Mouse (Mus musculus) myocyte (in vitro differentiated cells): Measurements from ENCODE around the gene Etv6. TPM values are rescaled to one million over a fixed set of nuclear protein-coding genes. Genes with fewer than 3 reads are reported as not detected.
"Not testable (repeated sequence)": the region's sequence is repeated elsewhere in the genome, so short reads cannot be mapped to it uniquely, and the experiment has no call there.

Experiments
- H3K27me3 ChIP-seq: one replicate; pipeline ENCODE4 v1.6.1; 2011; ENCODE audit not compliant: control insufficient read depth, insufficient read depth, insufficient read length
- H3K36me3 ChIP-seq: one replicate; pipeline ENCODE4 v1.6.1; 2011; ENCODE audit not compliant: control insufficient read depth, insufficient read depth
- H3K4me2 ChIP-seq: one replicate; pipeline ENCODE4 v1.6.1; 2011; ENCODE audit warnings: low read depth, control low read depth
- H3K4me3 ChIP-seq: one replicate; pipeline ENCODE4 v1.5.1; 2011; ENCODE audit warnings: mild to moderate bottlenecking, control low read depth, moderate library complexity
- H3K79me2 ChIP-seq: one replicate; pipeline ENCODE4 v1.6.1; 2011; ENCODE audit not compliant: control insufficient read depth, insufficient read depth
- H3ac ChIP-seq: one replicate; pipeline ENCODE4 v1.6.1; 2011; ENCODE audit not compliant: control insufficient read depth, insufficient read length
- CEBPB ChIP-seq: IDR thresholded peaks from 2 replicates; pipeline ENCODE4 v1.6.1; 2011; ENCODE audit warnings: mild to moderate bottlenecking, moderate library complexity; ENCODE audit not compliant: poor library complexity, insufficient read depth, severe bottlenecking
- E2F4 ChIP-seq: IDR thresholded peaks from one replicate; pipeline ENCODE4 v1.6.1; 2011; ENCODE audit warnings: mild to moderate bottlenecking, control low read depth, moderate library complexity; ENCODE audit not compliant: insufficient read depth
- MAX ChIP-seq: IDR thresholded peaks from one replicate; pipeline ENCODE4 v1.6.1; 2011; ENCODE audit warnings: low read depth, mild to moderate bottlenecking, control low read depth
- MYOD1 ChIP-seq, 3 experiments: IDR thresholded peaks; one replicate each; pipeline ENCODE4 v1.6.1; 2011; ENCODE audit warnings: control low read depth in 2 of 3, low read depth in 2 of 3, mild to moderate bottlenecking in 2 of 3, moderate library complexity in 1 of 3; ENCODE audit not compliant: insufficient read length in 2 of 3, control insufficient read depth in 1 of 3
- MYOG ChIP-seq, 3 experiments: IDR thresholded peaks; one replicate each; pipeline ENCODE4 v1.6.1; 2011; ENCODE audit warnings: control low read depth in 2 of 3, low read depth in 2 of 3, mild to moderate bottlenecking in 2 of 3; ENCODE audit not compliant: insufficient read length in 2 of 3, control insufficient read depth in 1 of 3, insufficient read depth in 1 of 3
- POLR2A ChIP-seq: IDR thresholded peaks from one replicate; pipeline ENCODE4 v1.6.1; 2011; ENCODE audit warnings: low read depth, mild to moderate bottlenecking, control low read depth, moderate library complexity; ENCODE audit not compliant: insufficient read length
- POLR2AphosphoS2 ChIP-seq: IDR thresholded peaks from one replicate; pipeline ENCODE4 v1.6.1; 2011; ENCODE audit warnings: low read depth, control low read depth; ENCODE audit not compliant: insufficient read length
- REST ChIP-seq: IDR thresholded peaks from one replicate; pipeline ENCODE4 v1.6.1; 2011; ENCODE audit warnings: mild to moderate bottlenecking, control low read depth, moderate library complexity; ENCODE audit not compliant: insufficient read depth, insufficient read length
- SRF ChIP-seq: IDR thresholded peaks from one replicate; pipeline ENCODE4 v1.6.1; 2011; ENCODE audit warnings: low read depth; ENCODE audit not compliant: control insufficient read depth, insufficient read length
- TCF12 ChIP-seq: IDR thresholded peaks from one replicate; pipeline ENCODE4 v1.6.1; 2011; ENCODE audit warnings: mild to moderate bottlenecking, control low read depth; ENCODE audit not compliant: poor library complexity, insufficient read depth, severe bottlenecking
- TCF3 ChIP-seq: IDR thresholded peaks from one replicate; pipeline ENCODE4 v1.6.1; 2011; ENCODE audit warnings: low read depth, control low read depth; ENCODE audit not compliant: insufficient read length
- USF1 ChIP-seq: IDR thresholded peaks from one replicate; pipeline ENCODE4 v1.6.1; 2011; ENCODE audit warnings: low read depth, mild to moderate bottlenecking, control low read depth, moderate library complexity
- polyA plus RNA-seq: library from polyadenylated mRNA; unstranded; fragments of >200 nt; fragmentation: generic; extraction: Trizol; gene quantifications from one replicate; pipeline ENCODE4 v1.2.1, GENCODE M21; 2012; ENCODE audit warnings: missing spikeins

The Etv6 gene
- polyA plus RNA-seq, 1 experiment = 6.8 TPM

- Histone ChIP-seq H3K79me2 (no peaks in the 10 kb centered on the region), H3K36me3 (no peaks in the 10 kb centered on the region), H3K4me2 (no peak overlapping the region), H3K27me3 (no peaks in the 10 kb centered on the region), H3K4me3 (no peak overlapping the region), H3ac (no peak overlapping the region)
- TF ChIP-seq SRF (no peak), POLR2A (no peak)
Observed at GRCm38 (mm10) chr6:133997935-133998334, 37.6 kb upstream of the Etv6 start.

GRCm38 (mm10) chr6:134014488-134015110 lies 20.9 kb upstream of the Etv6 start:
- not testable (repeated sequence) for H3K4me2 ChIP-seq, H3K27me3 ChIP-seq, H3K4me3 ChIP-seq, H3ac ChIP-seq, H3K79me2 ChIP-seq, H3K36me3 ChIP-seq

- Histone ChIP-seq H3ac (no peak overlapping the region), H3K79me2 (no peaks in the 10 kb centered on the region), H3K27me3 (no peaks in the 10 kb centered on the region), H3K4me3 (no peak overlapping the region), H3K4me2 (no peak overlapping the region), H3K36me3 (no peaks in the 10 kb centered on the region)
- no peak for TF ChIP-seq E2F4
- TF ChIP-seq SRF = no peak
- TF ChIP-seq CEBPB = 0 out of 2 replicates have a peak, but pooled peaks have one; percentile 19
- no peak for TF ChIP-seq USF1
Observed at GRCm38 (mm10) chr6:134018807-134019206, 16.7 kb upstream of the Etv6 start.

- Histone ChIP-seq H3K4me3 (no peak overlapping the region), H3ac (no peak overlapping the region), H3K79me2 (no peaks in the 10 kb centered on the region), H3K27me3 (no peaks in the 10 kb centered on the region), H3K4me2 (no peak overlapping the region), H3K36me3 (no peaks in the 10 kb centered on the region)
- no peak for TF ChIP-seq CEBPB
- TF ChIP-seq REST = no peak
- TF ChIP-seq SRF = no peak
- no peak for TF ChIP-seq POLR2AphosphoS2
- TF ChIP-seq E2F4 = no peak
- no peak for TF ChIP-seq TCF12
- no peak for TF ChIP-seq TCF3
- TF ChIP-seq MYOD1 (IDR thresholded peaks at IDR 0.05; ENCODE audit: control insufficient read depth in 1 of 3, insufficient read length in 2 of 3, low read depth in 2 of 3) = no peak
- TF ChIP-seq POLR2A = no peak
- no peak for TF ChIP-seq USF1
- no peak for TF ChIP-seq MAX
- no peak for TF ChIP-seq MYOG (IDR thresholded peaks at IDR 0.05; ENCODE audit: control insufficient read depth in 1 of 3, insufficient read depth in 1 of 3, insufficient read length in 2 of 3, low read depth in 2 of 3)
Observed at GRCm38 (mm10) chr6:134020821-134021220, 14.7 kb upstream of the Etv6 start.

GRCm38 (mm10) chr6:134026264-134026663 lies 9.2 kb upstream of the Etv6 start:
- H3K4me2 ChIP-seq = no peak overlapping the region
- no peaks in the 10 kb centered on the region for H3K79me2 ChIP-seq
- TF ChIP-seq MYOD1 (IDR thresholded peaks at IDR 0.05; ENCODE audit: control insufficient read depth in 1 of 3, insufficient read length in 2 of 3, low read depth in 2 of 3) (no peak), CEBPB (no peak), MYOG (IDR thresholded peaks at IDR 0.05; ENCODE audit: control insufficient read depth in 1 of 3, insufficient read depth in 1 of 3, insufficient read length in 2 of 3, low read depth in 2 of 3) (no peak), E2F4 (no peak), POLR2AphosphoS2 (no peak), MAX (no peak), TCF3 (no peak), USF1 (no peak)
- H3K27me3 ChIP-seq = no peaks in the 10 kb centered on the region
- H3K36me3 ChIP-seq = no peaks in the 10 kb centered on the region
- H3K4me3 ChIP-seq = no peak overlapping the region
- no peak overlapping the region for H3ac ChIP-seq

- H3K4me2 ChIP-seq = no peak overlapping the region
- no peaks in the 10 kb centered on the region for H3K79me2 ChIP-seq
- no peak overlapping the region for H3ac ChIP-seq
- no peak for TF ChIP-seq SRF
- no peak for TF ChIP-seq POLR2AphosphoS2
- TF ChIP-seq POLR2A = no peak
- TF ChIP-seq REST = no peak
- TF ChIP-seq MYOG (IDR thresholded peaks at IDR 0.05; ENCODE audit: control insufficient read depth in 1 of 3, insufficient read depth in 1 of 3, insufficient read length in 2 of 3, low read depth in 2 of 3) = no peak
- no peaks in the 10 kb centered on the region for H3K27me3 ChIP-seq
- no peak overlapping the region for H3K4me3 ChIP-seq
- H3K36me3 ChIP-seq = no peaks in the 10 kb centered on the region
Observed at GRCm38 (mm10) chr6:134027022-134027421, 8.5 kb upstream of the Etv6 start.
